Mouse (Mus musculus) testis, adult 2 months (tissue): ENCODE measurements around the gene AI597479. TPM values are rescaled to one million over a fixed set of nuclear protein-coding genes. Genes with fewer than 3 reads are reported as not detected.

Experiments used
- H3K27ac ChIP-seq: fragments of 200-500 bp; 2 replicates; pipeline ENCODE4 v1.5.1; 2012; ENCODE audit warnings: low read depth, low read length; ENCODE audit not compliant: control insufficient read depth, insufficient read depth
- H3K27me3 ChIP-seq: fragments of 200-500 bp; 2 replicates; pipeline ENCODE4 v1.6.1; 2012; ENCODE audit warnings: mild to moderate bottlenecking, low read length, moderate library complexity; ENCODE audit not compliant: control insufficient read depth, insufficient read depth
- H3K36me3 ChIP-seq: fragments of 200-500 bp; 2 replicates; pipeline ENCODE4 v1.6.1; 2012; ENCODE audit warnings: mild to moderate bottlenecking, low read length; ENCODE audit not compliant: control insufficient read depth, insufficient read depth
- H3K4me1 ChIP-seq: fragments of 200-500 bp; 2 replicates; pipeline ENCODE4 v1.6.1; 2012; ENCODE audit warnings: low read length; ENCODE audit not compliant: control insufficient read depth, insufficient read depth
- H3K4me3 ChIP-seq: fragments of 200-500 bp; 2 replicates; pipeline ENCODE4 v1.5.1; 2012; ENCODE audit warnings: low read depth, mild to moderate bottlenecking, low read length, moderate library complexity, mixed read lengths; ENCODE audit not compliant: control insufficient read depth
- CTCF ChIP-seq: fragments of 200-500 bp; IDR thresholded peaks from 2 replicates; pipeline ENCODE4 v1.5.1; 2012; ENCODE audit warnings: low read depth, mild to moderate bottlenecking, inconsistent platforms, low read length, moderate library complexity; ENCODE audit not compliant: control insufficient read depth, insufficient read depth, insufficient replicate concordance
- POLR2A ChIP-seq: fragments of 200-500 bp; IDR thresholded peaks from 2 replicates; pipeline ENCODE4 v1.6.1; 2012; ENCODE audit warnings: low read depth, mild to moderate bottlenecking, inconsistent platforms, low read length, moderate library complexity; ENCODE audit not compliant: control insufficient read depth
- polyA plus RNA-seq: library from polyadenylated mRNA; depleted of rRNA; stranded (reverse); fragments of >200 nt; gene quantifications from 2 replicates; pipeline ENCODE4 v1.2.3, GENCODE M21; 2012

AI597479 gene
- polyA plus RNA-seq, 1 experiment, result 10.7 TPM

DNA sequence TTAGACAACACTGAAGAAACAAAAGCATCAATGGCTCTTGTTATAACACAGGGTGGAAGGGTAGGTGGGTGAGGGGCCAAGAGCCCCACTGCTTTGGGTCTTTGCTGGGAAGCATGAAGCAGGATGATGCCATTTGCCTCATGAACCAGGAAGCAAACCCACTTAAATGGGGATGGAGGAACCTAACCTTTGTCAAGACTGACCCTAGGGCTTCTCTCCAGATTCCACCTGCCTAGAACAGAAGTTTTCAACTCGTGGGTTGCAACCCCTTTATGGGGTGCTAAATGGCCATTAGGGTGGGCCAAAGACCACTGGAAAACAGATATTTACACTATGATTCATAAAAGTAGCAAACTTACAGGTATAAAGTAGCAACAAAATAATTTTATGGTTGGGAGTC is 25.9 kb upstream of the AI597479 start:
- Histone ChIP-seq H3K4me3 (no peak overlapping the region), H3K27me3 (no peaks in the 10 kb centered on the region), H3K4me1 (no peaks in the 10 kb centered on the region), H3K36me3 (no peaks in the 10 kb centered on the region), H3K27ac (no peak overlapping the region)
- TF ChIP-seq POLR2A, result no peak
- TF ChIP-seq CTCF, result no peak

DNA sequence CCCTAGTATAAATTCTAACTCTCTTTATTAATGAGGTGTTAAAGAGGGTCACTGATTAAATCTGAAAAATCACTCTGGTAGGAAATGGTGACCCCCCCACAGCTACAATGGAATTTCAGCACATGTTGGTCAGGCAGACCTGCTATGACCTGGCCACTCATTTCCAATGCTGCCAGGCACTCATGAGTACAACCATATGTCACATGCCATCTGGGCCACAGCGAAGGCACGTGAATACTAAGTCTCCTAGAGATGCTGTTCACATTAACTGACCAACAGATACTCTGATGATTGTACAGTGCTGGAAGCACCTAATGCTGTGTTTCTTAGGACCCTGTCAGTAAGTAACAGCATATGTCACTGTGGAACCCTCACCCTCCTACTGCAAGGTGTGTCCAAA is 23.7 kb upstream of the AI597479 start:
- no peak for TF ChIP-seq CTCF
- Histone ChIP-seq H3K27me3 (no peaks in the 10 kb centered on the region), H3K36me3 (no peaks in the 10 kb centered on the region), H3K4me3 (no peak overlapping the region), H3K4me1 (no peaks in the 10 kb centered on the region), H3K27ac (no peak overlapping the region)

DNA sequence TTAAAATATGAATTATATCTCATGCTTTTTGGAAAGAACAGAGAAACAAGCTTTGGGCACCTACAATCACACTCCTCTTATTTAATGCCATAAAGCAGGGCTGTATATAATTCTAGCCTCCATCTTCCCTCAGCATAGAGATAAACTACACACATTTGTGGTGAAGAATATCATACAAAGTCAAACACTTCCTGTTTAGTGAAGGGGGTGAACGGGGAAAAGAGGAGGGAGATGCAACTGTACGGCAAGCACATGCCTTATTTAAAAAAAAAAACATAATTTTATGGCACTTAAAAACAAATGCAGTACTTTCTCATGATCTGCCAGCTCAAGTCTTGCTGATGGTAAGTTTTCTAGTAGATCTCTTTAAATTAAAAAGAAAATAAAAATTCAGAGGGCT is 20.4 kb upstream of the AI597479 start:
- H3K36me3 ChIP-seq, result no peaks in the 10 kb centered on the region
- no peaks in the 10 kb centered on the region for H3K27me3 ChIP-seq
- H3K27ac ChIP-seq, result no peak overlapping the region
- H3K4me3 ChIP-seq, result no peak overlapping the region
- H3K4me1 ChIP-seq, result no peaks in the 10 kb centered on the region
- no peak for TF ChIP-seq CTCF
- TF ChIP-seq POLR2A, result no peak

DNA sequence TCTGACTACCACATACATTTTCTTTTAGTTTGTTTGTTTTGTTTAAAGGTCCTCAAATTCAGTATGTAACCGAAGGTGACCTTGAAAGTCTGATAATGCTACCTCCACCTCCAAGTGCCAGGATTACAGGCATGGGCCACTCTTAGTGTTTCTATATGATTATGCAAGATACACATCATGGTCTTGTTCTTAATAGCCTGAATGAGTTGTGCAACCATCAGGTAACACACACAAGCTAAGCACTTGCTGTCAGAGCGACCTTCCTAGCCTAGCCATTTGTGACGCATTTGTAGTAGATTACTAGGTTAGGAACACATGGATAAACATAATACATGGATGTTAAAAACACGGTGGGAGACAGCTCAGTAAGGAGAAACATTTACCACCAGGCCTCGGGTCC is 15.6 kb upstream of the AI597479 start:
- no peaks in the 10 kb centered on the region for H3K27me3 ChIP-seq
- no peaks in the 10 kb centered on the region for H3K4me1 ChIP-seq
- no peaks in the 10 kb centered on the region for H3K36me3 ChIP-seq
- no peak overlapping the region for H3K27ac ChIP-seq
- TF ChIP-seq CTCF, result no peak
- no peak for TF ChIP-seq POLR2A
- no peak overlapping the region for H3K4me3 ChIP-seq

DNA sequence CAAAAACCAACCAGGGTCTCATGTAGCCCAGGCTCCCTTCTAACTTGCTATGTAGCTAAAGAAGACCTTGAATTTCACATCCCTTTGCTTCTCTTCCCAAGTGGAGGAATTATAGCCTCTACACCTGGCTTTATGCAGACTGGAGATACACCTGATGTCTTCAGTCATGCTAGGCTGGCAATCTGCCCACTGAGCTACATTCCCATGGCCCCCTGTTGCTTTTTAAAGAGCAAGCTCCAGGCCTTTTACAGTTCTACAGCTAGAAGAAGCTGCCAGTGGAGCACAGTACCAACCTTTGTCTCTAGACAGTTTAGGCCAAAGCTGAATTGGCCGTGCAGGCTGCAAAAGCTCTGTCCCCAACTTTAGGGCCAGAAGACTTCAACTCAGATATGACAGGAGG is 8.1 kb upstream of the AI597479 start:
- TF ChIP-seq POLR2A (no peak), CTCF (no peak)
- Histone ChIP-seq H3K27me3 (no peaks in the 10 kb centered on the region), H3K4me3 (no peak overlapping the region), H3K27ac (no peak overlapping the region), H3K36me3 (no peaks in the 10 kb centered on the region), H3K4me1 (peaks cover 15% of the 10 kb centered on the region)

DNA sequence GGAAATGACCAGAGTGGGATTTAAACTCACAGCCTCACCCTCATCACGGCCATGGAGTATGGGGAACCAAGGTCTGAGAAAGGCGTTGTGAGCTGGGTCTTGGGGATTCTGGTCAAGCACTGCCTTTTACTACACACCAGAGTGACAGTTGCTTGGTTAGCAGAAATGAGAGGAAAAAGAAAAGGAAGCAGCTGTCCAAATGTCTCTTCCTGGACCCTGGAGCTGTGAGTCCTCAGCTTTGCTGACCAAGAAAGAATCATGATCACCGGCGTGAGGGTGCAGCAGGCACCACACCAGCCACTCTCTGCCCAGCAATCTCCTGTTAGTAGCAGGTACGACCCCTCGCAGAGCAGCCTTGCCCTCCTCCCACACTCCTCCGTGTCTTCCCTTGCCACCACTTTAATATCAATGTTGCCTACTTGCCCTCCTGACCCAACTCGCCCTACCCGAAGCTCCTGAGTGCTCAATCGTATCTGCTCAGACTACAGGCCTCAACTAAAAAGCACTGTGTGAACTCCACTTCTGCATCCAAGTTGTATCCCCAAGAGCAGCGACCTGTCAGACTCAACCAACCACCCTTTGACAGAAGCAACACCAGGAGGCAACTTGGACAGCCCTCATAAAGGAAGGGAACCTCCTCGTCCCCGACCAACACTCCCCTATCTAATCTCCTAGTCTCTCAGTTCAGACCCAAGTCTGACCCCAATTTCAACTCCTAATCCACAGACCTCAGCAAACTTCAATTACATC is 7.0 kb upstream of the AI597479 start:
- peak overlapping the region; percentile 93 for H3K4me3 ChIP-seq
- H3K36me3 ChIP-seq, result no peaks in the 10 kb centered on the region
- peaks cover 15% of the 10 kb centered on the region for H3K4me1 ChIP-seq
- H3K27ac ChIP-seq, result peak overlapping the region; percentile 27
- no peaks in the 10 kb centered on the region for H3K27me3 ChIP-seq
- TF ChIP-seq POLR2A, result no peak
- TF ChIP-seq CTCF, result no peak

DNA sequence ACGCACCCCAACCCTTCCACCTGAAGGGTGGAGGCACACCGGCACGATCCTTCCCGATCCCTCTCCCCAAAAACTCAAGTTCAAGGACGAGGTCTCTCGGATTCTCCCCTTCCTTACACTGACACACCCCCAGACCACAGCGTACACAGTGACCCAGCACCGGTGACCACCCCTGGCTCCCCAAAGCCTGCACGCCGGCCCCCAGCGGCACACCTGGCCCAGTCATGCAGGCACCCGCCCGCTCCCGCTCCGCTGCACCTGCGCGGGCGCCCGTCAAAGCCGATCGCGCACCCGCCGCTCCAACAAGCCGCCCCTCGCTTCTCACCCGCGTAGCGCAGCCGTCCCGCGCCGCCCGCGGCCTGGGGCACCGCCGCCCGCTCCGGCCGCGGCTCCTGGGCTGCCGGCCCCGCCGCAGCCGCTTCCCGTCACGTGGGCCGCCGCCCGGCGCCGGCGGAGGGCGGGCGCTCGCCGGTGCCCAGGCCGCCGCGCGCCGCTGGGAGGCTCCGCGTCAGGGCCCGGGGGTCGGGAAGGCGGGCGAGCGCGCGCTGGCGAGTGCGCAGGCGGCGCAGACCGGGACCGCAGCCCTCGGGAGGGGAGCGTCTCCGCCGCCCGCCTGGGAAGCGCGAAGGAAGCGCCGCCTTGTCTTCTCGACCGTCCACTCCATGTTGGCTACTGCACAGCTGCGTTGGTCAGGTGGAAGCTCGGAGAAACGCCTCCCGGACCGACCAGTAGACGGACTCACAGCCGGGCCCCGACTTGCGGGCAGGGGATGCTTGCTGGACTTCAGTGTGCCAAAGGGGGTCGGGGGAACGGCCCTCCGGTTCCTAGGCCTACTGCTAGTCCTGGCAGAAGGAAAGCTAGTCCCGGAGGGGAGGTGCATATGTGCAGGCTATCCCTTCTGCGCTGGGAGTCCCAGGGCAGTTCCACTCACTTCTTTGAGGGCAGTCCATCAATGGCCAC is 6.2 kb upstream of the AI597479 start:
- Histone ChIP-seq H3K36me3 (no peaks in the 10 kb centered on the region), H3K4me1 (peaks cover 15% of the 10 kb centered on the region), H3K27ac (peak overlapping the region; percentile 81), H3K4me3 (peak overlapping the region; percentile 93), H3K27me3 (no peaks in the 10 kb centered on the region)
- TF ChIP-seq POLR2A (no peak; the same call in 1 of the 2 replicates), CTCF (no peak)
